Mouse (Mus musculus): ENCODE measurements around the gene Slit3. TPM values are rescaled to one million over a fixed set of nuclear protein-coding genes. Genes with fewer than 3 reads are reported as not detected.
A peak's percentile ranks its signal among the peaks of the same experiment; 100 is the strongest.

Slit3 gene
- polyA plus RNA-seq, 1 experiment from 2014 or later = 4.8 TPM

- TF ChIP-seq CTCF (IDR thresholded peaks at IDR 0.05; ENCODE audit: low read depth) = peak; percentile 94
- Histone ChIP-seq H3K4me3 (ENCODE audit: low read depth, low read length) (no peak overlapping the region), H3K9me3 (ENCODE audit: control insufficient read depth) (no peaks in the 10 kb centered on the region), H3K27me3 (replicated peaks; ENCODE audit: control insufficient read depth, insufficient read depth, low read length) (no peaks in the 10 kb centered on the region), H3K4me1 (replicated peaks; ENCODE audit: control insufficient read depth, insufficient read depth, low read length) (no peaks in the 10 kb centered on the region), H3K9ac (ENCODE audit: low read depth, low read length) (no peak overlapping the region), H3K4me2 (replicated peaks; ENCODE audit: low read depth) (no peak overlapping the region), H3K27ac (ENCODE audit: low read depth, low read length) (no peak overlapping the region), H3K36me3 (ENCODE audit: control insufficient read depth, insufficient read depth) (no peaks in the 10 kb centered on the region)
- ATAC-seq = no peak
- WGBS = 19% methylated on average over 5 of the region's 5 CpGs
These were observed 572.1 kb downstream of the Slit3 start for GRCm38 (mm10) chr11:35693136-35693535.

- no peak for ATAC-seq
- Histone ChIP-seq H3K27me3 (replicated peaks; ENCODE audit: control insufficient read depth, insufficient read depth, low read length) (no peaks in the 10 kb centered on the region), H3K4me3 (ENCODE audit: low read depth, low read length) (no peak overlapping the region), H3K4me1 (replicated peaks; ENCODE audit: control insufficient read depth, insufficient read depth, low read length) (no peaks in the 10 kb centered on the region), H3K36me3 (ENCODE audit: control insufficient read depth, insufficient read depth) (no peaks in the 10 kb centered on the region), H3K4me2 (replicated peaks; ENCODE audit: low read depth) (no peak overlapping the region), H3K27ac (ENCODE audit: low read depth, low read length) (no peak overlapping the region), H3K9me3 (ENCODE audit: control insufficient read depth) (no peaks in the 10 kb centered on the region), H3K9ac (ENCODE audit: low read depth, low read length) (no peak overlapping the region)
- 89% methylated on average over 7 of the region's 7 CpGs for WGBS
- no peak for TF ChIP-seq CTCF (IDR thresholded peaks at IDR 0.05; ENCODE audit: low read depth)
These were observed 572.6 kb downstream of the Slit3 start for GRCm38 (mm10) chr11:35693625-35694024.

- H3K9me3 ChIP-seq (ENCODE audit: control insufficient read depth) = no peaks in the 10 kb centered on the region
- H3K9ac ChIP-seq (ENCODE audit: low read depth, low read length) = no peak overlapping the region
- no peak for TF ChIP-seq CTCF (IDR thresholded peaks at IDR 0.05; ENCODE audit: low read depth)
- no peak for ATAC-seq
- H3K36me3 ChIP-seq (ENCODE audit: control insufficient read depth, insufficient read depth) = no peaks in the 10 kb centered on the region; the same call in 1 of the 2 replicates
- no peaks in the 10 kb centered on the region for H3K27me3 ChIP-seq (replicated peaks; ENCODE audit: control insufficient read depth, insufficient read depth, low read length)
- H3K4me3 ChIP-seq (ENCODE audit: low read depth, low read length) = no peak overlapping the region
- no peak overlapping the region for H3K27ac ChIP-seq (ENCODE audit: low read depth, low read length)
- no peaks in the 10 kb centered on the region for H3K4me1 ChIP-seq (replicated peaks; ENCODE audit: control insufficient read depth, insufficient read depth, low read length)
- H3K4me2 ChIP-seq (replicated peaks; ENCODE audit: low read depth) = no peak overlapping the region
- 93% methylated on average over 7 of the region's 7 CpGs for WGBS
These were observed 576.5 kb downstream of the Slit3 start for GRCm38 (mm10) chr11:35697476-35697875.

GRCm38 (mm10) chr11:35698901-35699300, 577.9 kb downstream of the Slit3 start:
- 97% methylated on average over 5 of the region's 5 CpGs for WGBS
- Histone ChIP-seq H3K27me3 (replicated peaks; ENCODE audit: control insufficient read depth, insufficient read depth, low read length) (no peaks in the 10 kb centered on the region), H3K27ac (ENCODE audit: low read depth, low read length) (no peak overlapping the region), H3K9ac (ENCODE audit: low read depth, low read length) (no peak overlapping the region), H3K36me3 (ENCODE audit: control insufficient read depth, insufficient read depth) (no peaks in the 10 kb centered on the region; the same call in 1 of the 2 replicates), H3K4me1 (replicated peaks; ENCODE audit: control insufficient read depth, insufficient read depth, low read length) (no peaks in the 10 kb centered on the region), H3K4me2 (replicated peaks; ENCODE audit: low read depth) (no peak overlapping the region), H3K9me3 (ENCODE audit: control insufficient read depth) (no peaks in the 10 kb centered on the region), H3K4me3 (ENCODE audit: low read depth, low read length) (no peak overlapping the region)
- ATAC-seq = no peak
- no peak for TF ChIP-seq CTCF (IDR thresholded peaks at IDR 0.05; ENCODE audit: low read depth)

- H3K4me1 ChIP-seq (replicated peaks; ENCODE audit: control insufficient read depth, insufficient read depth, low read length) = no peaks in the 10 kb centered on the region
- WGBS = 73% methylated on average over 4 of the region's 4 CpGs
- peaks cover 3% of the 10 kb centered on the region; the same call in 1 of the 2 replicates for H3K36me3 ChIP-seq (ENCODE audit: control insufficient read depth, insufficient read depth)
- H3K4me3 ChIP-seq (ENCODE audit: low read depth, low read length) = no peak overlapping the region
- peak; percentile 69 for TF ChIP-seq CTCF (IDR thresholded peaks at IDR 0.05; ENCODE audit: low read depth)
- no peak overlapping the region for H3K9ac ChIP-seq (ENCODE audit: low read depth, low read length)
- no peaks in the 10 kb centered on the region for H3K27me3 ChIP-seq (replicated peaks; ENCODE audit: control insufficient read depth, insufficient read depth, low read length)
- no peak overlapping the region for H3K27ac ChIP-seq (ENCODE audit: low read depth, low read length)
- H3K4me2 ChIP-seq (replicated peaks; ENCODE audit: low read depth) = no peak overlapping the region
- ATAC-seq = no peak
- H3K9me3 ChIP-seq (ENCODE audit: control insufficient read depth) = no peaks in the 10 kb centered on the region
These were observed 582.4 kb downstream of the Slit3 start for GRCm38 (mm10) chr11:35703471-35703870.

GRCm38 (mm10) chr11:35704381-35704780, 583.4 kb downstream of the Slit3 start:
- H3K9me3 ChIP-seq (ENCODE audit: control insufficient read depth) = no peaks in the 10 kb centered on the region
- no peak overlapping the region for H3K4me3 ChIP-seq (ENCODE audit: low read depth, low read length)
- no peak for ATAC-seq
- no peaks in the 10 kb centered on the region for H3K27me3 ChIP-seq (replicated peaks; ENCODE audit: control insufficient read depth, insufficient read depth, low read length)
- no peak overlapping the region for H3K4me2 ChIP-seq (replicated peaks; ENCODE audit: low read depth)
- WGBS = 95% methylated on average over 13 of the region's 13 CpGs
- peaks cover 3% of the 10 kb centered on the region; the same call in 1 of the 2 replicates for H3K36me3 ChIP-seq (ENCODE audit: control insufficient read depth, insufficient read depth)
- no peaks in the 10 kb centered on the region for H3K4me1 ChIP-seq (replicated peaks; ENCODE audit: control insufficient read depth, insufficient read depth, low read length)
- TF ChIP-seq CTCF (IDR thresholded peaks at IDR 0.05; ENCODE audit: low read depth) = no peak
- H3K9ac ChIP-seq (ENCODE audit: low read depth, low read length) = no peak overlapping the region
- no peak overlapping the region for H3K27ac ChIP-seq (ENCODE audit: low read depth, low read length)

GRCm38 (mm10) chr11:35704927-35705326, 583.9 kb downstream of the Slit3 start:
- Histone ChIP-seq H3K9me3 (ENCODE audit: control insufficient read depth) (no peaks in the 10 kb centered on the region), H3K4me1 (replicated peaks; ENCODE audit: control insufficient read depth, insufficient read depth, low read length) (no peaks in the 10 kb centered on the region), H3K4me3 (ENCODE audit: low read depth, low read length) (no peak overlapping the region), H3K4me2 (replicated peaks; ENCODE audit: low read depth) (no peak overlapping the region), H3K36me3 (ENCODE audit: control insufficient read depth, insufficient read depth) (peaks cover 3% of the 10 kb centered on the region; the same call in 1 of the 2 replicates), H3K27me3 (replicated peaks; ENCODE audit: control insufficient read depth, insufficient read depth, low read length) (no peaks in the 10 kb centered on the region), H3K9ac (ENCODE audit: low read depth, low read length) (no peak overlapping the region), H3K27ac (ENCODE audit: low read depth, low read length) (no peak overlapping the region)
- 94% methylated on average over 5 of the region's 5 CpGs for WGBS
- peak; percentile 21; the same call in 1 of the 2 replicates for TF ChIP-seq CTCF (IDR thresholded peaks at IDR 0.05; ENCODE audit: low read depth)
- ATAC-seq = no peak

Measured in intestine, postnatal 0 days (tissue).